Mouse (Mus musculus) megakaryocyte, embryonic 14.5 days (primary cell): ENCODE measurements around the gene Nploc4.

Experiments used
- FLI1 ChIP-seq: IDR thresholded peaks from 2 replicates; pipeline ENCODE4 v1.6.1; 2012; ENCODE audit warnings: low read length, inconsistent platforms, mixed read lengths
- GATA1 ChIP-seq: IDR thresholded peaks from 3 replicates; pipeline ENCODE4 v1.6.1; 2012; ENCODE audit warnings: mixed read lengths, low read length, inconsistent platforms, borderline replicate concordance

GRCm38 (mm10) chr11:120355277-120356039 lies 82.0 kb downstream of the Nploc4 start:
- no peak for TF ChIP-seq GATA1
- no peak for TF ChIP-seq FLI1
